Mouse (Mus musculus) brown adipose tissue, adult 24 weeks (tissue): ENCODE data around the gene Wfikkn1. TPM values are rescaled to one million over a fixed set of nuclear protein-coding genes. Genes with fewer than 3 reads are reported as not detected.

Source experiments
- H3K27ac ChIP-seq: fragments of 200-500 bp; replicated peaks from 2 replicates; pipeline ENCODE4 v1.5.1; 2012; ENCODE audit warnings: low read depth, mild to moderate bottlenecking, low read length
- H3K4me1 ChIP-seq: fragments of 200-500 bp; 2 replicates; pipeline ENCODE4 v1.6.1; 2012; ENCODE audit warnings: low read length, mixed read lengths; ENCODE audit not compliant: control insufficient read depth, insufficient read depth, insufficient read length
- H3K4me3 ChIP-seq: fragments of 200-500 bp; 2 replicates; pipeline ENCODE4 v1.5.1; 2012; ENCODE audit warnings: low read depth, mild to moderate bottlenecking, low read length, moderate library complexity; ENCODE audit not compliant: insufficient read depth
- polyA plus RNA-seq: library from polyadenylated mRNA; stranded (reverse); fragments of >200 nt; gene quantifications from 2 replicates; pipeline ENCODE4 v1.2.4, GENCODE M21; 2012; ENCODE audit not compliant: missing spikeins, insufficient read depth, insufficient read length

The Wfikkn1 gene
- polyA plus RNA-seq, 1 experiment: not detected

GRCm38 (mm10) chr17:25831451-25832281, 49.0 kb downstream of the Wfikkn1 start:
- Histone ChIP-seq H3K4me1 (peaks cover 31% of the 10 kb centered on the region), H3K27ac (0 out of 2 replicates have a peak overlapping the region, but pooled peaks have one; percentile 10), H3K4me3 (peak overlapping the region; percentile 87)

DNA sequence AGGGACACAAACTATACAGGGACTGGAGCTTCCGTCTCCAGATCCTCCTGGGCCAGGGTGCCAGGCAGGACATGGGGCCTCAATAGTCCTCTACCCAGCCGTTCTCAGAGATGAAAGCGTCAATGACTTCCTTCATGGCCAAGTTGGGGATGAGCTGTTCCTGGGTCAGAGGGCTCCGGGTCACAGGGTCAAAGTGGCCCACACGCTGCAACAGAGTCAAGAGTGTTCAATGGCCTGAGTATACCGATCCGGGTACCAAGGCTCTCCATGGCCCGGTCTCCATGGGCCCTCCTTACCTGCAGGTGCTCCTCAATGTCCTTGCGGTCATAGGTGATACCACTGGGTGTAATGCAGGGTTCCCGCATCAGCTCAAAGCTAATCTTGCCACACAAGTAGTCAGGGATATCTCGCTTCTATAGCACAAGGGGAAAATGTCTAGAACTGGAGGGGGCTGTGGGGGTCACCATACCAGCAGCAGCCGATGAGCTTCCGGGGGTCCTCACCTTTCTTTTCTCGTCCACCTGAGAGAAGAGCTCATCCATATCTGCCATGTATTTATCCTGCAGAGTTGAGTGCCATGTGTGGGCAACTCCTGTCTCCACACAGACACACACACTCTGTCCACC, 49.7 kb downstream of the Wfikkn1 start:
- no peak overlapping the region for H3K4me3 ChIP-seq
- H3K4me1 ChIP-seq: peaks cover 26% of the 10 kb centered on the region
- H3K27ac ChIP-seq: no peak overlapping the region

DNA sequence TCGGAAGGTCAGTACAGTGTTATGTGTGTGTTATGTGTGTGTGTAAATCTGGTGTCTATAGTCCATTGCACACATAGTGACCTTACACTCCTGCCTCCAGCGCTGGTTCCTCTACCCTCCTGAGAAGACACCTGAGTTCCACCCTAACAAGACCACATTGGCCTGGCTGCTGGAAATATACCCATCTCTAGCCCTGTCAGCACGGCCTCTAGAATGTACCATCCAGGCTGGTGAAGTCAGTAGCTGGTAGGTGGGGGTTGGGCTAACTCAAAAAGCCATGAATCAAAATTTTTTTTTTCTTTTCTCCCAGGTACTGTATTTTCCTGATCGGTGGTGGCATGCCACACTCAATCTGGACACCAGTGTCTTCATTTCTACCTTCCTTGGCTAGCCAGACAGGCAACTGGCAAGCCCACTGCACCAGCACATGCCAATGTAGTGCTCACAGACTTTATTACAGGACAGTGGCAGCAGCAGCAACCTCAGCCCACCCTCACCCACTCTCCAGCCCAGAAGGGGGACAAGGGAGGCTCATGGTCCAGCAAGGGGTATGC, 50.4 kb downstream of the Wfikkn1 start:
- Histone ChIP-seq H3K27ac (no peak overlapping the region), H3K4me3 (peak overlapping the region; percentile 1; the same call in 1 of the 2 replicates), H3K4me1 (peaks cover 20% of the 10 kb centered on the region)

GRCm38 (mm10) chr17:25829558-25830017, 51.1 kb downstream of the Wfikkn1 start:
- H3K4me3 ChIP-seq: peak overlapping the region; percentile 78
- peaks cover 18% of the 10 kb centered on the region for H3K4me1 ChIP-seq
- no peak overlapping the region for H3K27ac ChIP-seq

DNA sequence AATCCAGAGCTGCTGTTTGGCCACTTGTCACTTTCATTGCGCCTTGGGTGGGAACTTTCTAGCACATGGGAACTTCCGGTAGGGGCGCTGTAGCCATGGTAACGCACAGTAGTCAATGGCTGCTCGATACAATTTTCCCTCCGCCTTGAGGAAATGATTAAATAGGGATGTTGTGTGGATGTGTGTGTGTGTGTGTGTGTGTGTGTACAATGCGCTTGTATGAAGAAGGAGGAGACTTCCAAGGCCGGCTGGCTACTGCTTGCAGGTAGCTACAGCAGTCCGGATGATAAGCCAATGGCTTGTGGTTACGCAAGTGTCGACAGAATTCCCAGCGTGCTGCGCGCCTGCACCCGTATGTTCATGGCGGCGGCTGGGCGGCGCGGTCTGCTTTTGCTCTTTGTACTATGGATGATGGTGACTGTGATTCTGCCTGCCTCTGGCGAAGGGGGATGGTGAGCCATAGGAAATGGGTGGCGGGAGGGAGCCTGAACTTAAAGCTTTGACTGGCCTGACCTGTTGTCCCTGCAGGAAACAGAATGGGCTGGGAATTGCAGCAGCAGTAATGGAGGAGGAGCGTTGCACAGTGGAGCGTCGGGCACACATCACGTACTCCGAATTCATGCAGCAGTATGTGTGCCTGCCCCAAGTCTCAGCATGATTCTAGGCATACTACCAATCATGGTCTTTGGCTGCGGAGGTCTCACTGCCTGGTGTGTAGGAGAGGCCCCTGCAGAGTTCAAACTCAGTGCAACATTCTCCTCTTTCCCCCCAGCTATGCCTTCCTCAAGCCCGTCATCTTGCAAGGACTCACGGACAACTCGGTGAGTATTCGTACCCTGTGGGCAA, 51.7 kb downstream of the Wfikkn1 start, which contains the start of gene Jmjd8:
Gene Jmjd8 (plus strand): TSS at position 156 of the 846 bp plus-strand sequence.
- H3K4me1 ChIP-seq: peaks cover 24% of the 10 kb centered on the region
- H3K4me3 ChIP-seq: peak within 1 kb of the TSS; percentile 78

DNA sequence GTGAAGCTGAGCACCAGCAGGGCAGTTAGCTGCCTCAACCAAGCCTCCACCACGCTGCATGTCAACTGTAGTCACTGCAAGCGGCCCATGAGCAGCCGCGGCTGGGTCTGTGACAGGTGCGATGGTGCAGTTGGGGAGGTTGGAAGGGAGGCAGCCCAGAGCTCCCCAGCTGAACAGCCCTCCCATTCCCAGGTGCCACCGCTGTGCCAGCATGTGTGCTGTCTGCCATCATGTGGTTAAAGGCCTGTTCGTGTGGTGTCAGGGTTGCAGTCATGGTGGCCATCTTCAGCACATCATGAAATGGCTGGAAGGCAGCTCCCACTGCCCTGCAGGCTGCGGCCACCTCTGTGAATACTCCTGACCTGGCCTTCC, 52.4 kb downstream of the Wfikkn1 start:
- peak overlapping the region; percentile 78 for H3K4me3 ChIP-seq
- H3K27ac ChIP-seq: no peak overlapping the region
- H3K4me1 ChIP-seq: peaks cover 25% of the 10 kb centered on the region

More for the DNA sequence above, 51.7 kb downstream of the Wfikkn1 start, which contains the start of gene Jmjd8:
- peak within 1 kb of the TSS; percentile 47 for H3K27ac ChIP-seq

Other genes starting within 250 kb of the Wfikkn1 start
- gene Gng13, start 163.7 kb downstream of the Wfikkn1 start, polyA plus RNA-seq: not detected in 2 replicates
- gene Chtf18, start 153.4 kb downstream of the Wfikkn1 start, polyA plus RNA-seq: 0.87 and 3.0 TPM in 2 replicates
- gene Rpusd1, start 153.2 kb downstream of the Wfikkn1 start, polyA plus RNA-seq: 3.0 and 3.9 TPM in 2 replicates
- not detected in 2 replicates for gene Mslnl, start 144.8 kb downstream of the Wfikkn1 start, polyA plus RNA-seq
- not detected in 2 replicates for gene Msln, start 126.5 kb downstream of the Wfikkn1 start, polyA plus RNA-seq
- gene Narfl, start 107.1 kb downstream of the Wfikkn1 start, polyA plus RNA-seq: 40.5 and 42.4 TPM in 2 replicates
- 5.0 and 5.9 TPM in 2 replicates for gene Haghl, start 95.2 kb downstream of the Wfikkn1 start, polyA plus RNA-seq
- gene Ccdc78, start 94.3 kb downstream of the Wfikkn1 start, polyA plus RNA-seq: not detected in 2 replicates
- gene Fam173a, start 88.0 kb downstream of the Wfikkn1 start, polyA plus RNA-seq: 41.4 and 42.8 TPM in 2 replicates
- gene AC134908.4, start 85.2 kb downstream of the Wfikkn1 start, polyA plus RNA-seq: 4.6 TPM in 1 of 2 replicates, not detected in the other
- 1.8 and 3.2 TPM in 2 replicates for gene Metrn, start 83.7 kb downstream of the Wfikkn1 start, polyA plus RNA-seq
- gene Fbxl16, start 71.8 kb downstream of the Wfikkn1 start, polyA plus RNA-seq: 0.42 and 0.79 TPM in 2 replicates
- 6.3 and 7.1 TPM in 2 replicates for gene Wdr24, start 57.2 kb downstream of the Wfikkn1 start, polyA plus RNA-seq
- 29.2 and 37.3 TPM in 2 replicates for gene Jmjd8, start 52.0 kb downstream of the Wfikkn1 start, polyA plus RNA-seq
- 65.3 and 69.4 TPM in 2 replicates for gene Stub1, start 47.5 kb downstream of the Wfikkn1 start, polyA plus RNA-seq
- 3.4 and 5.0 TPM in 2 replicates for gene Rhbdl1, start 43.6 kb downstream of the Wfikkn1 start, polyA plus RNA-seq
- gene Gm20683, start 39.1 kb downstream of the Wfikkn1 start, polyA plus RNA-seq: 0.95 and 1.6 TPM in 2 replicates
- gene Rhot2, start 36.0 kb downstream of the Wfikkn1 start, polyA plus RNA-seq: 69.0 and 72.5 TPM in 2 replicates
- 1.6 and 2.4 TPM in 2 replicates for gene Wdr90, start 19.4 kb downstream of the Wfikkn1 start, polyA plus RNA-seq
- 432 and 445 TPM in 2 replicates for gene Mcrip2, start 12.1 kb downstream of the Wfikkn1 start, polyA plus RNA-seq
- gene Mettl26, start 5.8 kb downstream of the Wfikkn1 start, polyA plus RNA-seq: 47.5 and 52.1 TPM in 2 replicates
- 6.3 and 7.0 TPM in 2 replicates for gene Rab40c, start 38.9 kb upstream of the Wfikkn1 start, polyA plus RNA-seq
- gene Pigq, start 64.1 kb upstream of the Wfikkn1 start, polyA plus RNA-seq: 65.6 and 109 TPM in 2 replicates
- not detected in 2 replicates for gene Nhlrc4, start 64.1 kb upstream of the Wfikkn1 start, polyA plus RNA-seq
- gene A930017K11Rik, start 71.7 kb upstream of the Wfikkn1 start, polyA plus RNA-seq: not detected in 2 replicates
- 4.7 and 5.6 TPM in 2 replicates for gene Capn15, start 104.9 kb upstream of the Wfikkn1 start, polyA plus RNA-seq
- 5.3 and 5.7 TPM in 2 replicates for gene Rab11fip3, start 188.7 kb upstream of the Wfikkn1 start, polyA plus RNA-seq
- gene Decr2, start 209.5 kb upstream of the Wfikkn1 start, polyA plus RNA-seq: 48.4 and 53.1 TPM in 2 replicates
- gene Nme4, start 214.7 kb upstream of the Wfikkn1 start, polyA plus RNA-seq: 1.9 and 5.5 TPM in 2 replicates
- 3.0 and 5.1 TPM in 2 replicates for gene Tmem8, start 232.4 kb upstream of the Wfikkn1 start, polyA plus RNA-seq
- gene Mrpl28, start 242.6 kb upstream of the Wfikkn1 start, polyA plus RNA-seq: 126 and 135 TPM in 2 replicates